Mouse (Mus musculus) myocyte (in vitro differentiated cells): ENCODE measurements around the gene Cln5. TPM values are rescaled to one million over a fixed set of nuclear protein-coding genes. Genes with fewer than 3 reads are reported as not detected.

Source experiments
- H3K27me3 ChIP-seq: one replicate; pipeline ENCODE4 v1.6.1; 2011; ENCODE audit not compliant: control insufficient read depth, insufficient read depth, insufficient read length
- H3K36me3 ChIP-seq: one replicate; pipeline ENCODE4 v1.6.1; 2011; ENCODE audit not compliant: control insufficient read depth, insufficient read depth
- H3K4me2 ChIP-seq: one replicate; pipeline ENCODE4 v1.6.1; 2011; ENCODE audit warnings: low read depth, control low read depth
- H3K4me3 ChIP-seq: one replicate; pipeline ENCODE4 v1.5.1; 2011; ENCODE audit warnings: mild to moderate bottlenecking, control low read depth, moderate library complexity
- H3K79me2 ChIP-seq: one replicate; pipeline ENCODE4 v1.6.1; 2011; ENCODE audit not compliant: control insufficient read depth, insufficient read depth
- H3ac ChIP-seq: one replicate; pipeline ENCODE4 v1.6.1; 2011; ENCODE audit not compliant: control insufficient read depth, insufficient read length
- CEBPB ChIP-seq: IDR thresholded peaks from 2 replicates; pipeline ENCODE4 v1.6.1; 2011; ENCODE audit warnings: mild to moderate bottlenecking, moderate library complexity; ENCODE audit not compliant: poor library complexity, insufficient read depth, severe bottlenecking
- E2F4 ChIP-seq: IDR thresholded peaks from one replicate; pipeline ENCODE4 v1.6.1; 2011; ENCODE audit warnings: mild to moderate bottlenecking, control low read depth, moderate library complexity; ENCODE audit not compliant: insufficient read depth
- MAX ChIP-seq: IDR thresholded peaks from one replicate; pipeline ENCODE4 v1.6.1; 2011; ENCODE audit warnings: low read depth, mild to moderate bottlenecking, control low read depth
- MYOD1 ChIP-seq, 3 experiments: IDR thresholded peaks; one replicate each; pipeline ENCODE4 v1.6.1; 2011; ENCODE audit warnings: control low read depth in 2 of 3, low read depth in 2 of 3, mild to moderate bottlenecking in 2 of 3, moderate library complexity in 1 of 3; ENCODE audit not compliant: insufficient read length in 2 of 3, control insufficient read depth in 1 of 3
- MYOG ChIP-seq, 3 experiments: IDR thresholded peaks; one replicate each; pipeline ENCODE4 v1.6.1; 2011; ENCODE audit warnings: control low read depth in 2 of 3, low read depth in 2 of 3, mild to moderate bottlenecking in 2 of 3; ENCODE audit not compliant: insufficient read length in 2 of 3, control insufficient read depth in 1 of 3, insufficient read depth in 1 of 3
- POLR2A ChIP-seq: IDR thresholded peaks from one replicate; pipeline ENCODE4 v1.6.1; 2011; ENCODE audit warnings: low read depth, mild to moderate bottlenecking, control low read depth, moderate library complexity; ENCODE audit not compliant: insufficient read length
- POLR2AphosphoS2 ChIP-seq: IDR thresholded peaks from one replicate; pipeline ENCODE4 v1.6.1; 2011; ENCODE audit warnings: low read depth, control low read depth; ENCODE audit not compliant: insufficient read length
- REST ChIP-seq: IDR thresholded peaks from one replicate; pipeline ENCODE4 v1.6.1; 2011; ENCODE audit warnings: mild to moderate bottlenecking, control low read depth, moderate library complexity; ENCODE audit not compliant: insufficient read depth, insufficient read length
- SRF ChIP-seq: IDR thresholded peaks from one replicate; pipeline ENCODE4 v1.6.1; 2011; ENCODE audit warnings: low read depth; ENCODE audit not compliant: control insufficient read depth, insufficient read length
- TCF12 ChIP-seq: IDR thresholded peaks from one replicate; pipeline ENCODE4 v1.6.1; 2011; ENCODE audit warnings: mild to moderate bottlenecking, control low read depth; ENCODE audit not compliant: poor library complexity, insufficient read depth, severe bottlenecking
- TCF3 ChIP-seq: IDR thresholded peaks from one replicate; pipeline ENCODE4 v1.6.1; 2011; ENCODE audit warnings: low read depth, control low read depth; ENCODE audit not compliant: insufficient read length
- USF1 ChIP-seq: IDR thresholded peaks from one replicate; pipeline ENCODE4 v1.6.1; 2011; ENCODE audit warnings: low read depth, mild to moderate bottlenecking, control low read depth, moderate library complexity
- polyA plus RNA-seq: library from polyadenylated mRNA; unstranded; fragments of >200 nt; fragmentation: generic; extraction: Trizol; gene quantifications from one replicate; pipeline ENCODE4 v1.2.1, GENCODE M21; 2012; ENCODE audit warnings: missing spikeins

Gene Cln5
- polyA plus RNA-seq, 1 experiment: 20.6 TPM

- Histone ChIP-seq H3K4me2 (no peak within 1 kb of the TSS), H3K27me3 (no peaks in the 10 kb centered on the region), H3K79me2 (no peaks in the 10 kb centered on the region), H3K36me3 (no peaks in the 10 kb centered on the region), H3K4me3 (no peak within 1 kb of the TSS), H3ac (no peak within 1 kb of the TSS)
- TF ChIP-seq TCF12 (no peak), SRF (no peak), TCF3 (no peak), MYOG (IDR thresholded peaks at IDR 0.05; ENCODE audit: control insufficient read depth in 1 of 3, insufficient read depth in 1 of 3, insufficient read length in 2 of 3, low read depth in 2 of 3) (no peak), REST (no peak), USF1 (no peak), MYOD1 (IDR thresholded peaks at IDR 0.05; ENCODE audit: control insufficient read depth in 1 of 3, insufficient read length in 2 of 3, low read depth in 2 of 3) (no peak), POLR2AphosphoS2 (no peak), MAX (no peak), POLR2A (no peak), CEBPB (no peak), E2F4 (no peak)
Measured at GRCm38 (mm10) chr14:103046677-103047076, 23.3 kb upstream of the Cln5 start, which contains the start of gene Acod1. Acod1 (plus strand) TSS chr14:103046977.

- Histone ChIP-seq H3K27me3 (no peaks in the 10 kb centered on the region), H3K36me3 (no peaks in the 10 kb centered on the region), H3K79me2 (no peaks in the 10 kb centered on the region), H3ac (no peak overlapping the region), H3K4me3 (no peak overlapping the region), H3K4me2 (no peak overlapping the region)
- TF ChIP-seq POLR2A (no peak), CEBPB (no peak), TCF3 (no peak), SRF (no peak), USF1 (no peak), E2F4 (no peak), MYOG (IDR thresholded peaks at IDR 0.05; ENCODE audit: control insufficient read depth in 1 of 3, insufficient read depth in 1 of 3, insufficient read length in 2 of 3, low read depth in 2 of 3) (no peak), TCF12 (no peak), MAX (no peak), REST (no peak), MYOD1 (IDR thresholded peaks at IDR 0.05; ENCODE audit: control insufficient read depth in 1 of 3, insufficient read length in 2 of 3, low read depth in 2 of 3) (no peak), POLR2AphosphoS2 (no peak)
Measured at GRCm38 (mm10) chr14:103048292-103049086, 21.5 kb upstream of the Cln5 start.

- Histone ChIP-seq H3K4me3 (no peak overlapping the region), H3K4me2 (no peak overlapping the region), H3K27me3 (no peaks in the 10 kb centered on the region), H3K36me3 (no peaks in the 10 kb centered on the region), H3K79me2 (no peaks in the 10 kb centered on the region), H3ac (no peak overlapping the region)
- TF ChIP-seq MYOD1 (IDR thresholded peaks at IDR 0.05; ENCODE audit: control insufficient read depth in 1 of 3, insufficient read length in 2 of 3, low read depth in 2 of 3): no peak
- TF ChIP-seq E2F4: no peak
Measured at GRCm38 (mm10) chr14:103051159-103051769, 18.8 kb upstream of the Cln5 start.

GRCm38 (mm10) chr14:103054731-103055130 lies 15.3 kb upstream of the Cln5 start:
- no peak for TF ChIP-seq MYOD1 (IDR thresholded peaks at IDR 0.05; ENCODE audit: control insufficient read depth in 1 of 3, insufficient read length in 2 of 3, low read depth in 2 of 3)
- TF ChIP-seq TCF3: no peak
- no peak for TF ChIP-seq MYOG (IDR thresholded peaks at IDR 0.05; ENCODE audit: control insufficient read depth in 1 of 3, insufficient read depth in 1 of 3, insufficient read length in 2 of 3, low read depth in 2 of 3)
- no peak for TF ChIP-seq CEBPB
- TF ChIP-seq REST: no peak
- no peak for TF ChIP-seq POLR2AphosphoS2
- no peak for TF ChIP-seq USF1
- TF ChIP-seq SRF: no peak
- TF ChIP-seq MAX: no peak
- TF ChIP-seq TCF12: no peak
- TF ChIP-seq POLR2A: no peak
- no peak for TF ChIP-seq E2F4

GRCm38 (mm10) chr14:103056601-103057000 lies 13.4 kb upstream of the Cln5 start:
- H3K4me2 ChIP-seq: no peak overlapping the region
- no peak overlapping the region for H3ac ChIP-seq
- H3K36me3 ChIP-seq: no peaks in the 10 kb centered on the region
- TF ChIP-seq MYOG (IDR thresholded peaks at IDR 0.05; ENCODE audit: control insufficient read depth in 1 of 3, insufficient read depth in 1 of 3, insufficient read length in 2 of 3, low read depth in 2 of 3): no peak
- no peak for TF ChIP-seq REST
- no peak for TF ChIP-seq USF1
- no peak for TF ChIP-seq TCF12
- no peaks in the 10 kb centered on the region for H3K27me3 ChIP-seq
- H3K4me3 ChIP-seq: no peak overlapping the region
- no peaks in the 10 kb centered on the region for H3K79me2 ChIP-seq

More at GRCm38 (mm10) chr14:103054731-103055130, 15.3 kb upstream of the Cln5 start:
- Histone ChIP-seq H3K4me3 (no peak overlapping the region), H3K4me2 (no peak overlapping the region), H3K27me3 (no peaks in the 10 kb centered on the region), H3ac (no peak overlapping the region), H3K79me2 (no peaks in the 10 kb centered on the region), H3K36me3 (no peaks in the 10 kb centered on the region)
